Mouse (Mus musculus) heart, postnatal 0 days (tissue): Measurements from ENCODE around the gene Ercc5.

Experiments used
- CTCF ChIP-seq: IDR thresholded peaks from 2 replicates; pipeline ENCODE4 v1.5.1; 2016; ENCODE audit warnings: antibody characterized with exemption, control low read depth, low read depth
- EP300 ChIP-seq: IDR thresholded peaks from 2 replicates; pipeline ENCODE4 v1.6.1; 2016; ENCODE audit warnings: antibody characterized with exemption, low read depth

GRCm38 (mm10) chr1:44122256-44122655, 25.3 kb upstream of the Ercc5 start:
- TF ChIP-seq CTCF (no peak), EP300 (no peak)
